Mouse (Mus musculus) kidney, adult 2 months (tissue): ENCODE results near the gene Nuak1. TPM values are rescaled to one million over a fixed set of nuclear protein-coding genes. Genes with fewer than 3 reads are reported as not detected.

ENCODE experiments used
- DNase-seq: peaks from one replicate; pipeline ENCODE4 v3.0.0; 2021
- H3K27ac ChIP-seq: fragments of 200-500 bp; 2 replicates; pipeline ENCODE4 v1.5.1; 2012; ENCODE audit warnings: low read depth, low read length, control low read depth, inconsistent platforms; ENCODE audit not compliant: insufficient read depth
- H3K27me3 ChIP-seq: fragments of 200-500 bp; replicated peaks from 2 replicates; pipeline ENCODE4 v1.6.1; 2012; ENCODE audit warnings: mild to moderate bottlenecking, moderate library complexity, low read length, inconsistent platforms; ENCODE audit not compliant: control insufficient read depth, insufficient read depth
- H3K36me3 ChIP-seq: fragments of 200-500 bp; 2 replicates; pipeline ENCODE4 v1.6.1; 2012; ENCODE audit warnings: mild to moderate bottlenecking, moderate library complexity, low read length, inconsistent platforms; ENCODE audit not compliant: control insufficient read depth, insufficient read depth
- H3K4me1 ChIP-seq: fragments of 200-500 bp; 2 replicates; pipeline ENCODE4 v1.6.1; 2011; ENCODE audit warnings: low read length; ENCODE audit not compliant: control insufficient read depth, insufficient read depth
- H3K4me3 ChIP-seq: fragments of 200-500 bp; 2 replicates; pipeline ENCODE4 v1.5.1; 2011; ENCODE audit warnings: mild to moderate bottlenecking, low read depth, low read length, control low read depth; ENCODE audit not compliant: insufficient read depth
- CTCF ChIP-seq: fragments of 200-500 bp; conservative IDR thresholded peaks from 2 replicates; pipeline ENCODE4 v1.5.1; 2011; ENCODE audit warnings: low read depth, mild to moderate bottlenecking, control low read depth, low read length, moderate library complexity, mixed read lengths; ENCODE audit not compliant: insufficient read depth, insufficient read length
- POLR2A ChIP-seq: fragments of 200-500 bp; IDR thresholded peaks from one replicate; pipeline ENCODE4 v1.6.1; 2011; ENCODE audit warnings: low read depth, low read length, control low read depth
- WGBS: fragments of 180-500 bp; shearing (Covaris S2); methylation state at CpG from one replicate; pipeline ENCODE4 v1.1.7; 2018; 5-methylcytosine and 5-hydroxymethylcytosine counted together
- polyA plus RNA-seq: library from polyadenylated mRNA; depleted of rRNA; stranded (reverse); fragments of >200 nt; gene quantifications from 2 replicates; pipeline ENCODE4 v1.2.3, GENCODE M21; 2012

The Nuak1 gene
- polyA plus RNA-seq, 1 experiment: 12.2 TPM

GRCm38 (mm10) chr10:84480667-84481326 lies 40.4 kb upstream of the Nuak1 start:
- Histone ChIP-seq H3K4me3 (no peak overlapping the region), H3K36me3 (no peaks in the 10 kb centered on the region), H3K27me3 (no peaks in the 10 kb centered on the region), H3K27ac (peak overlapping the region; percentile 53; the same call in 1 of the 2 replicates), H3K4me1 (peaks cover 18% of the 10 kb centered on the region)
- no peak for TF ChIP-seq POLR2A
- no peak for TF ChIP-seq CTCF
- DNase-seq: peak; percentile 83
- WGBS: 23% methylated on average over 8 of the region's 8 CpGs

- peak; percentile 72 for DNase-seq
- H3K27ac ChIP-seq: peak overlapping the region; percentile 49; the same call in 1 of the 2 replicates
- 43% methylated on average over 4 of the region's 4 CpGs for WGBS
Measured at GRCm38 (mm10) chr10:84480146-84480545, 39.7 kb upstream of the Nuak1 start.

GRCm38 (mm10) chr10:84477613-84478076 lies 37.2 kb upstream of the Nuak1 start:
- no peak for DNase-seq
- 60% methylated on average over 3 of the region's 3 CpGs for WGBS
- H3K4me1 ChIP-seq: peaks cover 18% of the 10 kb centered on the region
- H3K36me3 ChIP-seq: no peaks in the 10 kb centered on the region
- H3K27me3 ChIP-seq: no peaks in the 10 kb centered on the region
- TF ChIP-seq CTCF: no peak
- no peak for TF ChIP-seq POLR2A
- H3K27ac ChIP-seq: no peak overlapping the region
- H3K4me3 ChIP-seq: no peak overlapping the region

More at GRCm38 (mm10) chr10:84480146-84480545, 39.7 kb upstream of the Nuak1 start:
- H3K4me3 ChIP-seq: no peak overlapping the region
- TF ChIP-seq POLR2A (no peak), CTCF (no peak)
- no peaks in the 10 kb centered on the region for H3K36me3 ChIP-seq
- H3K27me3 ChIP-seq: no peaks in the 10 kb centered on the region
- peaks cover 18% of the 10 kb centered on the region for H3K4me1 ChIP-seq

DNA sequence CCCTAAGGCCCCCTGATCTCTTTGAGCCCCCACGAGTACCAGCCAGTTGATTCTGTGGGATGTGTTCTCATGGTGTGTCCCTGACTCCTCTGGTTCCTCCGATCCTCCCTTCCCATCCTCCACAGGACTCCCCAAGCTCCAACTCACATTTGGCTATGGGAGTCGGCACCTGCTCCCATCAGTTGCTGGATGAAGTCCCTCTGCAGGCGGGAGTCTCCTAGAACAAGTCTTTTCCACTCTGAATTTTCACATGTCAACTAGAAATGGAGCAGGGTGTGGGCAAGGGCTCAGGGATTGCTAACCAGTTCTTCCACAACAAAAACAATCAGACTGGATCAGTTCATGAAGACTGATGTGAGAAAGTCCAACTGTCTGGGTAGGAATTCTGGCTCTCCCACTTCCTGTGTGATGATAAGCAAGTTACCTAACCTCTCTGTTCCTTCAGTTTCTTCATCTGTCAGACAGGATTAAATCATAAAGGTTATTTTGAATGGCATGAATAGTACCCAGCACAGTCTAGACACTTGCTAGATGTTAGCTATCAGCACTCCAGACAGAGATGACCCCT lies 36.7 kb upstream of the Nuak1 start:
- no peak for TF ChIP-seq CTCF
- no peak for TF ChIP-seq POLR2A
- H3K36me3 ChIP-seq: no peaks in the 10 kb centered on the region
- H3K27me3 ChIP-seq: no peaks in the 10 kb centered on the region
- peaks cover 18% of the 10 kb centered on the region for H3K4me1 ChIP-seq
- H3K27ac ChIP-seq: no peak overlapping the region
- 83% methylated on average over 4 of the region's 4 CpGs for WGBS
- DNase-seq: no peak
- no peak overlapping the region for H3K4me3 ChIP-seq

- H3K27ac ChIP-seq: no peak overlapping the region
- WGBS: 49% methylated on average over 6 of the region's 6 CpGs
- H3K36me3 ChIP-seq: no peaks in the 10 kb centered on the region
- H3K4me1 ChIP-seq: no peaks in the 10 kb centered on the region
- DNase-seq: no peak
- H3K4me3 ChIP-seq: no peak overlapping the region
- no peaks in the 10 kb centered on the region for H3K27me3 ChIP-seq
- no peak for TF ChIP-seq POLR2A
- TF ChIP-seq CTCF: no peak
Measured at GRCm38 (mm10) chr10:84467555-84468164, 27.3 kb upstream of the Nuak1 start.

DNA sequence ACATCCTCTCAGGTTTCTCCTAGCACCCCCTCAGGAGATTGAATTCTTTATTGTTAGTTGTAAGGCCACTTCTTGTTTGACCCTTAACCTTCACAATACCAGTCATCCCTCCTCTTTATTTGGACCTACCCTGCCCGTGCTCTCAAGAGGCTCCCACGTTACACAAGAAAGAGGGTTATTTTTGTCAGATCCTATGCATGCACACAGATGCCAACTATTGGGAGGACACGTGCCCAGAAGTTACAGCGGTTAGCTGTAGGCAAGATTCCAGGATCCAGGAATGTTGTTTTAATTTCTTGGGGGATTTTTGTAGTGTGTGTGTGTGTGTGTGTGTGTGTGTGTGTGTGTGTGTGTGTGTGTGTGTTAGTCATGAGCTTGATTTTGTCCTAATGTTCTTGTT lies 25.1 kb upstream of the Nuak1 start:
- H3K27ac ChIP-seq: no peak overlapping the region
- 60% methylated on average over 4 of the region's 4 CpGs for WGBS
- H3K36me3 ChIP-seq: no peaks in the 10 kb centered on the region
- no peak for DNase-seq
- no peaks in the 10 kb centered on the region for H3K4me1 ChIP-seq
- no peak for TF ChIP-seq POLR2A
- no peak for TF ChIP-seq CTCF
- no peaks in the 10 kb centered on the region for H3K27me3 ChIP-seq
- no peak overlapping the region for H3K4me3 ChIP-seq

- Histone ChIP-seq H3K4me3 (no peak overlapping the region), H3K36me3 (no peaks in the 10 kb centered on the region), H3K4me1 (peaks cover 2% of the 10 kb centered on the region; the same call in 1 of the 2 replicates), H3K27ac (no peak overlapping the region), H3K27me3 (no peaks in the 10 kb centered on the region)
- TF ChIP-seq CTCF (no peak), POLR2A (no peak)
- no peak for DNase-seq
- whole genome bisulfite sequencing: 63% methylated on average over 8 of the region's 8 CpGs
Measured at GRCm38 (mm10) chr10:84460420-84461101, 20.2 kb upstream of the Nuak1 start.
